Mouse (Mus musculus) embryonic facial prominence, embryonic 10.5 days (tissue): ENCODE measurements around the gene Sh3gl3. TPM values are rescaled to one million over a fixed set of nuclear protein-coding genes. Genes with fewer than 3 reads are reported as not detected.

Source experiments
- DNase-seq: peaks from one replicate; pipeline ENCODE4 v3.0.0-alpha.2; 2017; ENCODE audit warnings: low spot score
- H3K27ac ChIP-seq: fragments of 300-500 bp; sonication (generic); replicated peaks from 2 replicates; pipeline ENCODE4 v1.5.1; 2016; ENCODE audit warnings: mild to moderate bottlenecking
- H3K27me3 ChIP-seq: fragments of 300-500 bp; sonication (generic); replicated peaks from 2 replicates; pipeline ENCODE4 v1.6.1; 2016; ENCODE audit warnings: low read depth, mild to moderate bottlenecking; ENCODE audit not compliant: poor library complexity, severe bottlenecking
- H3K36me3 ChIP-seq: fragments of 300-500 bp; sonication (generic); replicated peaks from 2 replicates; pipeline ENCODE4 v1.6.1; 2016; ENCODE audit warnings: mild to moderate bottlenecking, moderate library complexity
- H3K4me1 ChIP-seq: fragments of 300-500 bp; sonication (generic); 2 replicates; pipeline ENCODE4 v1.6.1; 2016
- H3K4me3 ChIP-seq: fragments of 300-500 bp; sonication (generic); 2 replicates; pipeline ENCODE4 v1.5.1; 2016; ENCODE audit warnings: mild to moderate bottlenecking, moderate library complexity
- H3K9me3 ChIP-seq: fragments of 300-500 bp; sonication (generic); 2 replicates; pipeline ENCODE4 v1.6.1; 2016; ENCODE audit warnings: mild to moderate bottlenecking
- WGBS: fragments of 180-500 bp; shearing (Covaris S2); methylation state at CpG from one replicate; pipeline ENCODE4 v1.1.7; 2016; 5-methylcytosine and 5-hydroxymethylcytosine counted together
- polyA plus RNA-seq: library from polyadenylated mRNA; unstranded; fragments of >200 nt; fragmentation: Nextera tagmentation; extraction: Ambion mirVana; gene quantifications from 2 replicates; pipeline ENCODE4 v1.2.1, GENCODE M21; 2016

The Sh3gl3 gene
- polyA plus RNA-seq, 1 experiment from 2014 or later = 15.4 TPM

DNA sequence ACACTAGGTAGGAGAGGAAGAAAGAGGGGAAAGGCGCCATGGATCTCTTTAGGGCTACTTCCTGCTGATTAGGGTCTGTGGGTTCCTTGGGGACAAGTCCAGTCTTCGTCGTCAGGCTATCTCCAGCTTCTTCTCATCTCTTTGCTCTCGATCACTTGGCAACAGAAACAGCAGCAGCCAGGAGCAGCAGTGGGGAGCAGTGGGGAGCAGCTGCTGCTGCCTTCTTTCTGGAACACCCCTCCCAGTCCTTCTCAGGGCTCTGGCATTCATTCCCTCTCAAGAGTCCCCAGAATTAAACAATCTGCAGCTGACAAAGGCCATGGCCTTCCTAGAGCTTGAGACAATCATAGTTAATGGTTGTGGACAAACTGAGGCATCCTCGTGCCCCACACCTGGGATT lies 154.2 kb downstream of the Sh3gl3 start:
- Histone ChIP-seq H3K27ac (no peak overlapping the region), H3K27me3 (peaks cover 22% of the 10 kb centered on the region), H3K4me3 (no peak overlapping the region), H3K9me3 (no peaks in the 10 kb centered on the region), H3K4me1 (no peaks in the 10 kb centered on the region), H3K36me3 (no peaks in the 10 kb centered on the region)
- 67% methylated on average over 5 of the region's 5 CpGs for WGBS
- peak; percentile 7 for DNase-seq

DNA sequence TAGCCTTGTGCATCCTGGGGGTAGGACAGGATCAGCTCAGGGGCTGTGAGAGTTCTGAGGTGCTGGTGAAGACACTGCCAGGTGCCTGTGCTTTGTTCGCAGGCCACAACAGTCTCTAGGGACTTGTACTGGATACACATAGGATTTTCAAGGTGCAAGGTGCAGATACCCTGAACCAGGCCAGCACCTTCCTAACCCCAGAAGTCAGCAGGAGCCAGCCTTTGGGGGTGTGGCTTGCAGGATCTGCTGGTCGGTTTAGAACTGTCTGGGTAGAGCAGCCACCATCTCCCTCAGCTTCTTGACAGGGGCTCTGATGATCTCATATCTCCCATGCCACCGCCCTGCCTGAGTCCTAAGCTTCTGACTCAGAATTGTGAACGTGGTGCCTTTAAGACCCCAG lies 156.2 kb downstream of the Sh3gl3 start:
- 65% methylated on average over 4 of the region's 4 CpGs for WGBS
- Histone ChIP-seq H3K27ac (no peak overlapping the region), H3K4me3 (no peak overlapping the region), H3K27me3 (peaks cover 42% of the 10 kb centered on the region), H3K4me1 (no peaks in the 10 kb centered on the region), H3K9me3 (no peaks in the 10 kb centered on the region), H3K36me3 (no peaks in the 10 kb centered on the region)
- DNase-seq = no peak

DNA sequence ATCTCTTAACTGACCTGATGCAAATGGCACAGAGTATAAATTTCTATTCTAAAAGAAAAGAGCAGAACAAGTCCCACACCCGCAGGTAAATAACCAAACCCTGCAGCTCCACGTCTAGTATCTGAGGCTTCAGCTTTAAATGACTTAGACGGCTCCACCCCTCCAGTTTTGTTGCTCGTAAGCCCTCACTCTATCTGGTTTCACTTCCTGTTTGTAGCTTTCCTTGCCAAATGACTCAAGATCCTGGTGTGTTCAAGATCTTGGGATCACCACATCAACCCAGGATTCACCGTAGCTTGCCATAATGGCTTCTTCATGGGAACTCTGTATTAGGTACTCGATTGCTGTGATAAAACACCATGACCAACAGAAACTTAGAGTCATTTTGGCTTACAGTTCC lies 157.2 kb downstream of the Sh3gl3 start:
- WGBS = 78% methylated on average over 6 of the region's 6 CpGs
- Histone ChIP-seq H3K36me3 (no peaks in the 10 kb centered on the region), H3K27ac (no peak overlapping the region), H3K9me3 (no peaks in the 10 kb centered on the region), H3K27me3 (peaks cover 52% of the 10 kb centered on the region), H3K4me1 (peaks cover 9% of the 10 kb centered on the region), H3K4me3 (no peak overlapping the region)
- DNase-seq = no peak

DNA sequence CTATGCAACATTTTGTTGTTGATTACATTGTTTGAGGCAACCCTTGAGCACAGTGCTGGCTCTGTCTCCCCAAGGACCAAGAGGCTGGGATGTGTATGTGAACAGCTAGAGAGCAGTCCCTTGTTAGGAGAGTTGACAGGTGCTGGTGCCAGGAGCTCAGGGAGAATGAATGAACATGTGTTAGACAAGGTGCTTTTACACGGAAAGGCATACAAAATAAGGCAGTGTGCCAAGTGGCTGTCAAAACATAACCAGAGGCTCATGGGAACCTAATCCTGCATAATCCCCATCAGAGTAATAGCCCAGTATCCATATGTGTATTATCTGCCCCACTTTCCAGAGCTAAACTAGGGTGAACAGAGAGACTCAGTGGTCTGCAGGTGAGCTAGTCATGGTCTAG lies 160.4 kb downstream of the Sh3gl3 start:
- H3K4me3 ChIP-seq = no peak overlapping the region
- H3K27ac ChIP-seq = no peak overlapping the region
- H3K27me3 ChIP-seq = peaks cover 82% of the 10 kb centered on the region
- H3K9me3 ChIP-seq = no peaks in the 10 kb centered on the region
- H3K4me1 ChIP-seq = peaks cover 16% of the 10 kb centered on the region
- no peak for DNase-seq
- H3K36me3 ChIP-seq = no peaks in the 10 kb centered on the region
- 84% methylated on average over 1 of the region's 1 CpGs for WGBS

GRCm38 (mm10) chr7:82335211-82336121 lies 161.8 kb downstream of the Sh3gl3 start, which contains the start of gene Adamtsl3:
Adamtsl3 (plus strand) TSS chr7:82335694.
- peak; percentile 50 for DNase-seq
- H3K27ac ChIP-seq = no peak within 1 kb of the TSS

DNA sequence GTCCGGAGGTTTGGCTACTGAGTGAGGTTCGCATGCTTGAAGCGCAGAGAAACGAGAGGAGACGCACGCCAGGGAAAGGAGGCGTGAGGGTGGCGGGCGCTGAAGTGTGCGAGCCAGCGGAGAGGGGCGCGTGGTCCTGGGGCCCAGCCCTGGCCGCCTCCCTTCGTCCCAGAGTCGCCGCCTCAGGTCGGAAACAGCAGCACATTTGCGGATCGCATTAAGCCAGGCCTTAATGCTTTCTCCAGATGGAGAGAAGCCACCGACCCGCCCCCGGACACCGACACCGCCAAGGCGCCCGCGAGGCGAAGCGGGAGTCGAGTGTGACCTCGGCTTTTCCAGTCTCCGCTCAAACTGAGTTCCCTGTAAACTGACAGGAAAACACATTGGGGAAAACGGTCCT lies 162.5 kb downstream of the Sh3gl3 start:
- Histone ChIP-seq H3K9me3 (no peaks in the 10 kb centered on the region), H3K27ac (no peak overlapping the region), H3K36me3 (no peaks in the 10 kb centered on the region), H3K4me3 (peak overlapping the region; percentile 60), H3K4me1 (peaks cover 18% of the 10 kb centered on the region), H3K27me3 (peaks cover 77% of the 10 kb centered on the region)
- DNase-seq = peak; percentile 65
- WGBS = under 1% methylated on average over 34 of the region's 34 CpGs

More at GRCm38 (mm10) chr7:82335211-82336121, 161.8 kb downstream of the Sh3gl3 start, which contains the start of gene Adamtsl3:
- WGBS = under 1% methylated on average over 95 of the region's 95 CpGs
- Histone ChIP-seq H3K4me3 (peak within 1 kb of the TSS; percentile 60), H3K9me3 (no peaks in the 10 kb centered on the region), H3K27me3 (peaks cover 79% of the 10 kb centered on the region), H3K4me1 (peaks cover 16% of the 10 kb centered on the region), H3K36me3 (no peaks in the 10 kb centered on the region)

DNA sequence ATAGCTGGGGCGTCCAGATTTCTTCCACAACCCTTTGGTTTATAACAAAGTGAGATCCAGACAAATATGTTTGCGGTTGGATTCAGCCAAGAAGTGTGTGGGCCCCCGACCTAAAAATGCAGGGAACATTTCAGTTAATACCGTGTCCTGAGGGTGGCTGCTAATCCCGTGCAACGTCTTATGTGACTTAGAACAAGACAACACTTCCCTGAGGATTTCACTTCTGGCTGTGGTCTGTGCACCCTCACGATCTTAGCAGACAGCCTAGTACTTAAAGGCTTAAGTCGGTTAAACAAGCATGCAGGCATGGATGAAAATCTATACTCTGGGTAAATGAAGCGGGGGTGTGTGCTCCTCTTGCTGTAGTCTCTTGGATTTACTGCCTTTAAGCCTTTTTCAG lies 164.5 kb downstream of the Sh3gl3 start:
- H3K27ac ChIP-seq = no peak overlapping the region
- H3K4me3 ChIP-seq = no peak overlapping the region
- no peaks in the 10 kb centered on the region for H3K36me3 ChIP-seq
- WGBS = 82% methylated on average over 9 of the region's 9 CpGs
- no peaks in the 10 kb centered on the region for H3K9me3 ChIP-seq
- peaks cover 26% of the 10 kb centered on the region for H3K4me1 ChIP-seq
- DNase-seq = no peak
- peaks cover 64% of the 10 kb centered on the region for H3K27me3 ChIP-seq

GRCm38 (mm10) chr7:82338532-82338931 lies 164.9 kb downstream of the Sh3gl3 start:
- Histone ChIP-seq H3K9me3 (no peaks in the 10 kb centered on the region), H3K27me3 (peaks cover 60% of the 10 kb centered on the region), H3K27ac (no peak overlapping the region), H3K4me3 (no peak overlapping the region), H3K4me1 (peaks cover 26% of the 10 kb centered on the region), H3K36me3 (no peaks in the 10 kb centered on the region)
- no peak for DNase-seq
- 76% methylated on average over 4 of the region's 4 CpGs for WGBS

- peaks cover 54% of the 10 kb centered on the region for H3K27me3 ChIP-seq
- DNase-seq = no peak
- no peaks in the 10 kb centered on the region for H3K9me3 ChIP-seq
- peaks cover 26% of the 10 kb centered on the region for H3K4me1 ChIP-seq
- H3K4me3 ChIP-seq = no peak overlapping the region
- H3K36me3 ChIP-seq = no peaks in the 10 kb centered on the region
- WGBS = 52% methylated on average over 3 of the region's 3 CpGs
- no peak overlapping the region for H3K27ac ChIP-seq
Observed at GRCm38 (mm10) chr7:82339214-82339613, 165.6 kb downstream of the Sh3gl3 start.

DNA sequence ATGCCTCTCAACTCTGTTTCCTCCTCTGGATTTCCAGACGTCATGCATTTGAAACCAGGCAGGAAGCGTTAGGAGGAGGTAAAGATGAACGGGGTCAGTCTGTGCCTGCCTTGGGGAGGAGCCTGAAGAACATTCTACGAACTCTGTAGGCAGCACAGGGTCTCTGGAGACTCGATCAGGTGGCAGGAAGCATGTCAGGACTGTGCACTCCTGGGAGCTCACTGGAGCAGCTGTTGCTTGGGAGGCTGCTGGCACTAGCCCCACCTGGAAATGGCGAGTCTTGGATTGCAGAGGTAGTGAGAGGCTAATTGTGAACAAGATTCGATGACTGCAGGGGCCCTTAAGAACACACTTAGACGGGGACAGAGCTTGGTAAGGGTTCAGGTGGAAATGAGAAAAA lies 167.8 kb downstream of the Sh3gl3 start:
- DNase-seq = no peak
- H3K9me3 ChIP-seq = no peaks in the 10 kb centered on the region
- no peaks in the 10 kb centered on the region for H3K36me3 ChIP-seq
- no peak overlapping the region for H3K4me3 ChIP-seq
- WGBS = 40% methylated on average over 8 of the region's 8 CpGs
- peaks cover 11% of the 10 kb centered on the region for H3K4me1 ChIP-seq
- H3K27ac ChIP-seq = no peak overlapping the region
- H3K27me3 ChIP-seq = peaks cover 31% of the 10 kb centered on the region

DNA sequence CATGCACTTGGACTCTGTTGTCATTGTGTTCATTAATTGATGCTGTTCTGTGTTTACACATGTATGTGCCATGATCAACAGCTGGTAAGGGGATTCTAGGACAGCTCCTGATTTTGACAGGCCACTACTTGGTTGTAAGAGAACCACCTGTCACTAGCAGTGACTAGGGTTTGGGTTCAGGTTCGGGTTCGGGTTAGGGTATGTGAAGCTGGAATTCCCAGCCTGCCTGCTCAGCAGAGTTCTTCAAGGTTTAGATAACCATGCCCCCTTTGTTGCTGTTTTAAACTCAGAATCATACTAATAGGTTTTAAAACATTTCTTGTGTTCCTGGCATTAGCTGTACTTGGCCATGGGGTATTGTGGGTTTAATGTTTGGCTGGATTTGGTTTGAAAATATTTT lies 173.1 kb downstream of the Sh3gl3 start:
- Histone ChIP-seq H3K4me1 (peaks cover 6% of the 10 kb centered on the region), H3K4me3 (no peak overlapping the region), H3K27me3 (no peaks in the 10 kb centered on the region), H3K36me3 (no peaks in the 10 kb centered on the region), H3K27ac (no peak overlapping the region), H3K9me3 (no peaks in the 10 kb centered on the region)
- 86% methylated on average over 2 of the region's 2 CpGs for whole genome bisulfite sequencing
- no peak for DNase-seq

DNA sequence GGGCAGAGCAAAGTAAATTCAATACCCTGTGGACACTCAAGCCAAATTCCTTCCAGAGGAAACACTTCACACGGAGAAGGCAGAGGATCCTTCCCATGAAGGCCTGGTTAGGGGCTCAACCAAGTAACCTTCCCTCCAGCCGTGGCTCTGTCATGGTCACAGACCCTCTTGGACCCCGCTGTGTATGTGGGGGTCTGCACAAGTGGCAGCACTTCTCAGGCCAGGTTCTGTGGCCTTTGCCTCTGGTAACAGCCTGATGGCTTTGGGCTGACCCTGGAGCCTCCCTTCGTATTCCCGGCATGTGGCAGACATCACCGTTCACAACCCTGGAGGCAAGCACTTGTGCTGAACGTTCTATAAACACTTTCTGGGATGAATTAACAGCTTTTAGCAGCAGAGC lies 176.2 kb downstream of the Sh3gl3 start:
- DNase-seq = no peak
- Histone ChIP-seq H3K36me3 (no peaks in the 10 kb centered on the region), H3K27me3 (no peaks in the 10 kb centered on the region), H3K9me3 (no peaks in the 10 kb centered on the region), H3K27ac (no peak overlapping the region; the same call in 1 of the 2 replicates), H3K4me1 (peaks cover 3% of the 10 kb centered on the region; the same call in 1 of the 2 replicates), H3K4me3 (no peak overlapping the region)
- 70% methylated on average over 7 of the region's 7 CpGs for WGBS

GRCm38 (mm10) chr7:82350421-82350820 lies 176.8 kb downstream of the Sh3gl3 start:
- no peaks in the 10 kb centered on the region for H3K36me3 ChIP-seq
- H3K4me1 ChIP-seq = peaks cover 3% of the 10 kb centered on the region; the same call in 1 of the 2 replicates
- H3K4me3 ChIP-seq = no peak overlapping the region
- H3K9me3 ChIP-seq = no peaks in the 10 kb centered on the region
- peak; percentile 3 for DNase-seq
- H3K27ac ChIP-seq = no peak overlapping the region
- H3K27me3 ChIP-seq = no peaks in the 10 kb centered on the region
- 83% methylated on average over 3 of the region's 3 CpGs for WGBS
